Mouse (Mus musculus) retina, embryonic 14.5 days (tissue): ENCODE measurements around the gene Actl6b.

Experiments
- DNase-seq: peaks from one replicate; pipeline ENCODE4 v3.0.0-alpha.2; 2015; ENCODE audit warnings: low spot score

Actl6b gene

GRCm38 (mm10) chr5:137553411-137553837 lies at the start of gene Actl6b:
TSS of gene Actl6b (plus strand) at chr5:137553517.
- DNase-seq = peak; percentile 86

GRCm38 (mm10) chr5:137504041-137504440 lies 49.3 kb upstream of the Actl6b start:
- DNase-seq = no peak

- DNase-seq = peak; percentile 79
Measured at GRCm38 (mm10) chr5:137510014-137510501, 43.3 kb upstream of the Actl6b start.

GRCm38 (mm10) chr5:137510573-137511390 lies 42.5 kb upstream of the Actl6b start:
- DNase-seq = no peak

GRCm38 (mm10) chr5:137511706-137512105 lies 41.6 kb upstream of the Actl6b start:
- no peak for DNase-seq

GRCm38 (mm10) chr5:137512847-137513794 lies 40.2 kb upstream of the Actl6b start:
- peak; percentile 80 for DNase-seq

GRCm38 (mm10) chr5:137513951-137514721 lies 39.2 kb upstream of the Actl6b start:
- DNase-seq = no peak

- no peak for DNase-seq
Measured at GRCm38 (mm10) chr5:137514811-137515210, 38.5 kb upstream of the Actl6b start.

- peak; percentile 66 for DNase-seq
Measured at GRCm38 (mm10) chr5:137518436-137518835, 34.9 kb upstream of the Actl6b start, which contains the start of gene Gigyf1. TSS of gene Gigyf1 (plus strand) at chr5:137518548.

GRCm38 (mm10) chr5:137519691-137520550 lies 33.4 kb upstream of the Actl6b start:
- no peak for DNase-seq

- no peak for DNase-seq
Measured at GRCm38 (mm10) chr5:137521861-137522260, 31.5 kb upstream of the Actl6b start.

- DNase-seq = no peak
Measured at GRCm38 (mm10) chr5:137522711-137523110, 30.6 kb upstream of the Actl6b start.

- no peak for DNase-seq
Measured at GRCm38 (mm10) chr5:137523396-137524250, 29.7 kb upstream of the Actl6b start.

GRCm38 (mm10) chr5:137524251-137524515 lies 29.1 kb upstream of the Actl6b start:
- no peak for DNase-seq

- DNase-seq = no peak
Measured at GRCm38 (mm10) chr5:137524671-137525070, 28.6 kb upstream of the Actl6b start.

GRCm38 (mm10) chr5:137525511-137525910 lies 27.8 kb upstream of the Actl6b start:
- no peak for DNase-seq

GRCm38 (mm10) chr5:137526192-137526936 lies 27.0 kb upstream of the Actl6b start:
- peak; percentile 71 for DNase-seq

- no peak for DNase-seq
Measured at GRCm38 (mm10) chr5:137527413-137527812, 25.9 kb upstream of the Actl6b start.

- no peak for DNase-seq
Measured at GRCm38 (mm10) chr5:137528247-137528968, 24.9 kb upstream of the Actl6b start.
